Mouse (Mus musculus) spleen, adult 2 months (tissue): ENCODE results near the gene Ctnnd2. TPM values are rescaled to one million over a fixed set of nuclear protein-coding genes. Genes with fewer than 3 reads are reported as not detected.

Experiments used
- DNase-seq, 2 experiments: peaks; one replicate each; pipeline versions ENCODE4 v3.0.0 to v3.0.0-alpha.2; 2012 to 2021; ENCODE audit warnings: low spot score in 2 of 2, low read depth in 1 of 2
- H3K27ac ChIP-seq: fragments of 200-500 bp; 2 replicates; pipeline ENCODE4 v1.5.1; 2012; ENCODE audit warnings: low read length, inconsistent platforms; ENCODE audit not compliant: insufficient read depth
- H3K27me3 ChIP-seq: fragments of 200-500 bp; 2 replicates; pipeline ENCODE4 v1.6.1; 2012; ENCODE audit warnings: mild to moderate bottlenecking, moderate library complexity, low read length, inconsistent platforms; ENCODE audit not compliant: control insufficient read depth, insufficient read depth
- H3K36me3 ChIP-seq: fragments of 200-500 bp; 2 replicates; pipeline ENCODE4 v1.6.1; 2012; ENCODE audit warnings: mild to moderate bottlenecking, low read length, inconsistent platforms; ENCODE audit not compliant: control insufficient read depth, insufficient read depth
- H3K4me1 ChIP-seq: fragments of 200-500 bp; 2 replicates; pipeline ENCODE4 v1.6.1; 2011; ENCODE audit warnings: inconsistent platforms; ENCODE audit not compliant: control insufficient read depth, insufficient read depth, insufficient read length
- H3K4me3 ChIP-seq: fragments of 200-500 bp; 2 replicates; pipeline ENCODE4 v1.5.1; 2011; ENCODE audit warnings: mild to moderate bottlenecking, inconsistent platforms; ENCODE audit not compliant: insufficient read depth, insufficient read length; ENCODE audit errors: extremely low read depth
- CTCF ChIP-seq: fragments of 200-500 bp; IDR thresholded peaks from 2 replicates; pipeline ENCODE4 v1.5.1; 2011; ENCODE audit warnings: mild to moderate bottlenecking, inconsistent platforms; ENCODE audit not compliant: insufficient read depth, insufficient read length, insufficient replicate concordance; ENCODE audit errors: extremely low read depth
- POLR2A ChIP-seq: fragments of 200-500 bp; IDR thresholded peaks from 2 replicates; pipeline ENCODE4 v1.6.1; 2011; ENCODE audit warnings: low read depth, low read length, inconsistent platforms
- WGBS: fragments of 180-500 bp; shearing (Covaris S2); methylation state at CpG from one replicate; pipeline ENCODE4 v1.1.7; 2018; 5-methylcytosine and 5-hydroxymethylcytosine counted together
- polyA plus RNA-seq: library from polyadenylated mRNA; depleted of rRNA; stranded (reverse); fragments of >200 nt; gene quantifications from 2 replicates; pipeline ENCODE4 v1.2.3, GENCODE M21; 2012

The Ctnnd2 gene
- polyA plus RNA-seq, 1 experiment: 1.2 TPM

- WGBS: 85% methylated on average over 4 of the region's 4 CpGs
- DNase-seq: no peak
- no peak overlapping the region for H3K4me3 ChIP-seq
- H3K27me3 ChIP-seq: no peaks in the 10 kb centered on the region
- H3K4me1 ChIP-seq: no peaks in the 10 kb centered on the region
- no peak overlapping the region for H3K27ac ChIP-seq
- TF ChIP-seq POLR2A (no peak), CTCF (no peak)
- no peaks in the 10 kb centered on the region for H3K36me3 ChIP-seq
Measured at GRCm38 (mm10) chr15:30964865-30965679, 792.7 kb downstream of the Ctnnd2 start.

DNA sequence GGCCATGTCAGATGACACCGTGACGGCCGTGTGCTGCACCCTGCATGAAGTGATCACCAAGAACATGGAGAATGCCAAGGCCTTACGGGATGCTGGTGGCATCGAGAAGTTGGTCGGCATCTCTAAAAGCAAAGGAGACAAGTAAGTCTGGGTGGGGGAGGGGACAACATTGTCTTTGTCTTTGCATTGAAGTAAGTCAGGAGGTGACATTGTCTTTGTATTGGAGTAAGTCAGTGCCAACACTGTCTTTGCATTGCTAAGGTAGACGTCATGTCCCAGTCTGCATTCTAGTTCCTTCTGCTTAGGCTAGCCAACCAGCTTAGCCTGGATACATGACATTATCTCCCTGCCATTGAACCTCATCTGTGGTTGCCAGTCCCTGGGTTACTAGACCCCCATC is 794.4 kb downstream of the Ctnnd2 start:
- Histone ChIP-seq H3K36me3 (no peaks in the 10 kb centered on the region), H3K4me1 (no peaks in the 10 kb centered on the region), H3K27ac (no peak overlapping the region), H3K4me3 (no peak overlapping the region), H3K27me3 (no peaks in the 10 kb centered on the region)
- DNase-seq: no peak
- WGBS: 91% methylated on average over 7 of the region's 7 CpGs
- TF ChIP-seq CTCF (no peak), POLR2A (no peak)

GRCm38 (mm10) chr15:30974436-30974835 is 802.0 kb downstream of the Ctnnd2 start:
- Histone ChIP-seq H3K36me3 (no peaks in the 10 kb centered on the region), H3K27me3 (no peaks in the 10 kb centered on the region), H3K27ac (no peak overlapping the region), H3K4me1 (no peaks in the 10 kb centered on the region), H3K4me3 (no peak overlapping the region)
- no peak for DNase-seq
- 84% methylated on average over 1 of the region's 1 CpGs for WGBS
- no peak for TF ChIP-seq CTCF
- TF ChIP-seq POLR2A: no peak

DNA sequence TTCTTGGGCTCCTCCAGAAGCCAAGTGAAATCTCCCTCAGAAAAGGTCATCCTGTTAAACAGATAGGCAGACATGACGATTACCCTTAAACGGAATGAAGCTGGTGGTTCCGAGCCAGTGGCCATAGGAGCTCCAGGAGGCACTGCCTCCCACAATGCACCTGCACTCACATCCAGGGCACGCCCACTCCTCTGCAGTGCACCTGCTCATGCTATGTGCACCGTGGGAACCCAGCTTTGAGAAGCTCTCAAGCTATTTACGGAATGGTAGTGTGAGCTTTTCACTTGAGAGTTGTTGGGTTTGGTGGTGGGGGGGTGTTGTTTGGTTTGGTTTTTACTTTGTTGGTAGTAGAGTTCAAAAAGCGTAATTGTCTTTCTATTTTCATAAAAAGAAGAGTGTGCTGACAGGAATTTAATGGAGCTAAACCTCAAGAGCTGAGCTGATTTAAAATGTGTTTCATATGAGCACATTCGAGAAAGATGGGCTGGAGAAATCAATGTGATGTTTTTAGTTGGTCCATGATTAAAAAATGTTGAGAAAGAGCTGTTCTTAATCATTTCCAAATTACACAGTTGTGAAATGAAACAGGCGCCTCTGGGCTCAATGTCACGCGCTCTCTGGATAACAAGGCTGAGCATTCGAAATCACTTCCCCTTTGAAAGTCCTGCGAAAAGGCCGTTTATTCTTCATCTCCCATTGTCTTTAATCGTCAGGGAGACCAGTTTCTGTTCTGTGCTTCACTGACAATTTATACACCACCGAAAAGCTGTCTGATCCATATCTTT is 802.8 kb downstream of the Ctnnd2 start:
- Histone ChIP-seq H3K4me1 (no peaks in the 10 kb centered on the region), H3K4me3 (no peak overlapping the region), H3K27ac (no peak overlapping the region), H3K36me3 (no peaks in the 10 kb centered on the region), H3K27me3 (no peaks in the 10 kb centered on the region)
- 89% methylated on average over 16 of the region's 16 CpGs for WGBS
- DNase-seq: no peak
- no peak for TF ChIP-seq CTCF
- no peak for TF ChIP-seq POLR2A

DNA sequence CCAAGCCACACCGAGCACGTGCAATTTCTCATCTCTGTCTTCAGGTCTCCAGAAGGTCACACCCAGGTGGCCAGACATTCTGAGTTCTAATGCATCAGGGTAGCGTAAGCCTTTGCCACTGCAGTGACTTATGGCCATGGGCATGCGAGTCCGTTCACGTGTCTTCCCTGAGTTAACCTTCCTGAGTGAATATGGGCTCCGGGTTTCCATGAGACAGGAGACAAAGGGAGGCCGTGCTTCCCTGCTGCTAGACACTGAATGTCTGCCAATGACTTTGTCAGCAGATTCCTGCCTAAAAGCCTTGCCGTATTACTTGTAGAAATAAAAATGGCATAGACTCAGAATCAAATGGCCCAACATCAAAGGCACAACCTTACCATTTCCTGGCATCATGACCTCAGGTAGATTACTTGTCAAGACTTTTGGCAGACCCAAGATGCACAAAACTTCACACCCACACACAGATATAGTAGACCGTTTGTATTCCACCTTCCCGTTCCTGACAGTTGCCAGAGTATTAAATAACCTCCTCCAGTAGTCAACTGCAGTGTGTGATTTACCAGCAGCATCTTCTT is 804.9 kb downstream of the Ctnnd2 start:
- TF ChIP-seq POLR2A (no peak), CTCF (no peak)

DNA sequence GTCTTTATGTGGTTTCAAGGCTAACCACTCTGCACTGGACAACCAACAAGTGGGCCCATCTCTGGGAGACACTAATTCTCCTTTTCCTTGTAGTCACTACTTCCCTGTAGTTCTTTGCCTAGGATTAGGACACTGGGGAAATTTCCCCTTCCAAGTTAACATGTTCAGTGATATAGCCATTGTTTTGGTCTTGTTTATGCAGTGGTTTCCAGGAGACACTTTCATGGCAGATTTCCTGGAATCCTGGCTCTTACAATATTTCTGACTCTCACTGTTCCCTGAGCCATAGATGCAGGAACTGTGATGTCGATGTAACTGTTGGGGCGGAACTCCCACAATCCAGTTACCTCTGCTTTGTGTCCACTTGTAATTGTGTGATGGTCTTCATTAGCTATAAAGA is 814.5 kb downstream of the Ctnnd2 start:
- no peak for TF ChIP-seq POLR2A
- no peak for TF ChIP-seq CTCF
- Histone ChIP-seq H3K4me1 (no peaks in the 10 kb centered on the region), H3K4me3 (no peak overlapping the region), H3K27ac (no peak overlapping the region), H3K36me3 (no peaks in the 10 kb centered on the region), H3K27me3 (no peaks in the 10 kb centered on the region)
- no peak for DNase-seq
- 86% methylated on average over 2 of the region's 2 CpGs for WGBS

More for the DNA sequence above, 804.9 kb downstream of the Ctnnd2 start:
- Histone ChIP-seq H3K4me3 (no peak overlapping the region), H3K4me1 (no peaks in the 10 kb centered on the region), H3K27ac (no peak overlapping the region), H3K36me3 (no peaks in the 10 kb centered on the region), H3K27me3 (no peaks in the 10 kb centered on the region)
- DNase-seq: no peak
- 89% methylated on average over 11 of the region's 11 CpGs for WGBS
